Mouse (Mus musculus): Measurements from ENCODE around the gene Tgm2.

DNA sequence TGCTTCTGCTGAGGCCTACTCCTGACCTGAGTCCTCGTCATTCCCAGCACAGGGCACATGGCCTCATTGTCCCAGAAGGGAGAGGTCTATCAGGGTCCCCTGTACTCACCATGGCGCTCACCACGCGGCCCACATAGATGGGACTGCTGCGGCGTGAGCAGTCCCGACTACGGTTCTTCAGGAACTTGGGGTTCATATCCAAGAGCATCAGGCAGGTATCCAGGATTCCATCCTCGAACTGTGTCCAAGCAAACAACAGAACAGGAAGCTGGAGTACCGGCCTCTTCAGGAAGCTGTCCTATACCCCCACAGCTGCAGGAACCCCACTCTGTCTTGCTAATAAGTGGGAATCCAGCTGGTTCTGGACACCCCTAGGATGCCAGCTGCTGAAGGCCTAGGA is 13.9 kb downstream of the Tgm2 start:
- TF ChIP-seq CTCF (IDR thresholded peaks at IDR 0.05; ENCODE audit: insufficient read depth, low read depth, low read length) (no peak), POLR2A (IDR thresholded peaks at IDR 0.05; ENCODE audit: insufficient read depth, low read depth, low read length) (no peak)

Data from olfactory bulb, adult 2 months (tissue).